Mouse (Mus musculus) embryonic facial prominence, embryonic 12.5 days (tissue): Measurements from ENCODE around the gene Mfap1b. TPM values are rescaled to one million over a fixed set of nuclear protein-coding genes. Genes with fewer than 3 reads are reported as not detected.
A peak's percentile ranks its signal among the peaks of the same experiment; 100 is the strongest.
"Not testable (repeated sequence)": the region's sequence is repeated elsewhere in the genome, so short reads cannot be mapped to it uniquely, and the experiment has no call there.

ENCODE experiments used
- ATAC-seq: fragments of 200-750 bp; cut with Nextera tagmentation; 2 replicates; pipeline ENCODE4 v1.8.0; 2017; ENCODE audit not compliant: insufficient number of reproducible peaks, insufficient read depth, low FRiP score, low TSS enrichment
- H3K27ac ChIP-seq: fragments of 300-500 bp; sonication (generic); 2 replicates; pipeline ENCODE4 v1.5.1; 2016; ENCODE audit warnings: mild to moderate bottlenecking
- H3K27me3 ChIP-seq: fragments of 300-500 bp; sonication (generic); 2 replicates; pipeline ENCODE4 v1.6.1; 2016; ENCODE audit warnings: mild to moderate bottlenecking, moderate library complexity
- H3K36me3 ChIP-seq: fragments of 300-500 bp; sonication (generic); 2 replicates; pipeline ENCODE4 v1.6.1; 2016; ENCODE audit warnings: mild to moderate bottlenecking
- H3K4me1 ChIP-seq: fragments of 300-500 bp; sonication (generic); 2 replicates; pipeline ENCODE4 v1.6.1; 2016
- H3K4me2 ChIP-seq: fragments of 300-500 bp; sonication (generic); replicated peaks from 2 replicates; pipeline ENCODE4 v1.6.1; 2016; ENCODE audit warnings: mild to moderate bottlenecking, moderate library complexity
- H3K4me3 ChIP-seq: fragments of 300-500 bp; sonication (generic); 2 replicates; pipeline ENCODE4 v1.5.1; 2016; ENCODE audit warnings: mild to moderate bottlenecking
- H3K9ac ChIP-seq: fragments of 300-500 bp; sonication (generic); 2 replicates; pipeline ENCODE4 v1.6.1; 2016; ENCODE audit warnings: mild to moderate bottlenecking, moderate library complexity
- H3K9me3 ChIP-seq: fragments of 300-500 bp; sonication (generic); 2 replicates; pipeline ENCODE4 v1.6.1; 2016; ENCODE audit warnings: mild to moderate bottlenecking, moderate library complexity
- WGBS: fragments of 180-500 bp; shearing (Covaris S2); methylation state at CpG from one replicate; pipeline ENCODE4 v1.1.7; 2016; 5-methylcytosine and 5-hydroxymethylcytosine counted together
- polyA plus RNA-seq: library from polyadenylated mRNA; unstranded; fragments of >200 nt; fragmentation: Nextera tagmentation; extraction: Ambion mirVana; gene quantifications from 2 replicates; pipeline ENCODE4 v1.2.1, GENCODE M21; 2016

Gene Mfap1b
- 62.6 and 64.2 TPM in 2 replicates for polyA plus RNA-seq

DNA sequence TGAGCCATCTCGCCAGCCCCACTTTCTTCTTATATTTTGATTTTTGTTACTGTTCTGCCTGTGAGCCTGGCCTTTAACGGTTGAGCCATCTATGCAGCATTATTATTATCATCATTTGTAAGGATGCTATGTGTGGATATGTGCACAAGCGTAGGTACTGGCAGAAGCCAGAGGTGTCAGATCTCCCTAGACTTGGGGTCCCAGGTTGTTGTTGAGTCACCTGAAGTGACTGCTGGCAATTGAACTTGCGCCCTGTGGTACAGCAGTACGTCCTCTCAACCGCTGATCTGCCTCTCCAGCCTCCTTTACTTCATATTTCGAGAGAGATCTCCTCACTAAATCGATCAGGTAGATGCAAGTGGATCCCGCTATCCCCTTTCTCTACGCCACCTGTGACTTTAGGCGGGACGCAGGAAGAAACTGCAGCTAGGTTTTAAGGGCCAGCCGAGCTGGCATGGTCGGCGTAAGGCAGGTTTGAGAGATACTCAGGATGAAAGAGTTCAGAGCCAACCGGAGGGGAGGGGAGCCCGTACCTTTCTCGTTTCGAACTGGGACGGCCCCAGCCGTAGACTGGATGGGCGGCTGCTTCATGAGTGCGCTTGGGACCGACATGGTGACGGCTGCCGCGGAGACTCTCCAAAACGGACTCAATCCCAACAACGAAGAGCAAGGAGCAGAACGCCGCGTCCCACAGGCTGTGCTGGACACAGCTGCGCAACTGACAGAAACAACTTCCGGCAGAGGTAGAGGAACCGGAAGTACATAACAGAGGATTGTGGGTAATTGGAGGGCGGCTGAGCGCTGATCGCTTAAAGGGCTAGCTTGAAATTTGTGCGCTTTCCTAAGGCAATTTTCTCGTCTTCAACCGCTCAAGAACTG, at the start of gene Mfap1b:
TSS of gene Mfap1b (minus strand) at position 767 of the 879 bp plus-strand sequence.
- Histone ChIP-seq H3K9ac (peak within 1 kb of the TSS; percentile 63), H3K4me2 (peak within 1 kb of the TSS; percentile 69), H3K4me3 (peak within 1 kb of the TSS; percentile 60)
- not testable (repeated sequence) for H3K27ac ChIP-seq, H3K9me3 ChIP-seq, H3K36me3 ChIP-seq, H3K4me1 ChIP-seq, H3K27me3 ChIP-seq
- 6% methylated on average over 41 of the region's 41 CpGs for WGBS
- ATAC-seq = peak; percentile 90

DNA sequence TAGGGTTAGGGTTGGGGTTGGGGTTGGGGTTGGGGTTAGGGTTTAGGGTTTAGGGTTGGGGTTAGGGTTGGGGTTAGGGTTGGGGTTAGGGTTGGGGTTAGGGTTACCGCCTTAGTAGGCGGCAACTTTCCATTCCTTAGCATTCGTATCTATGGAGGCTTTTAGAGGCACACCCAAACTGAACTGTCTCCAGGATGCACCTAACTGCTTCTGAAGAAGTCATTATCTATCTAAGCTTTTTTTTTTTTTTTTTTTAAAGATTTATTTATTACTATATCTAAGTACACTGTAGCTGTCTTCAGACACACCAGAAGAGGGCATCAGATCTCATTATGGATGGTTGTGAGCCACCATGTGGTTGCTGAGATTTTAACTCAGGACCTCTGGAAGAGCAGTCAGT, 49.0 kb upstream of the Mfap1b start:
- not testable (repeated sequence) for H3K27me3 ChIP-seq, H3K4me3 ChIP-seq, H3K27ac ChIP-seq, H3K4me1 ChIP-seq, H3K9me3 ChIP-seq, ATAC-seq, H3K9ac ChIP-seq, H3K4me2 ChIP-seq
- peaks cover 37% of the 10 kb centered on the region for H3K36me3 ChIP-seq
- WGBS = 94% methylated on average over 3 of the region's 3 CpGs

DNA sequence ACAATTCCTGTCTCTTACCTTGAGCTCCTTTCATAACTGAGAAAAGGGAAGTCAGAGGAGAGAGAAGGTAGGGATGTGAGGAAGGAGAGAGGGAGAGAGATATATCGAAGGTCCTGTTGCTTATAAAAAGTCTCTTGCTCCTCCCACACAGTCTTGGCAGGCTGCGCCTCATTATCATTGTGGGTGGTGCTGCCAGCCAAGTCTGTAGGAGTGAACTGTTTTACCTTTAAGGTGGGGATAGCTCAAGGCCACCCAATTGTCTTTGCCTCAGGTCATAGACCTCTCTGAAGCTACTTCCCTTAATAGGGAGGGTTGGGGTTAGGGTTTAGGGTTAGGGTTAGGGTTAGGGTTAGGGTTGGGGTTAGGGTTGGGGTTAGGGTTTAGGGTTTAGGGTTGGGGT, 48.1 kb upstream of the Mfap1b start:
- Histone ChIP-seq H3K27me3 (no peaks in the 10 kb centered on the region), H3K9me3 (no peaks in the 10 kb centered on the region), H3K9ac (no peak overlapping the region), H3K4me1 (no peaks in the 10 kb centered on the region), H3K27ac (no peak overlapping the region), H3K4me2 (no peak overlapping the region), H3K36me3 (peaks cover 42% of the 10 kb centered on the region), H3K4me3 (no peak overlapping the region)
- WGBS = 92% methylated on average over 2 of the region's 2 CpGs
- no peak for ATAC-seq

DNA sequence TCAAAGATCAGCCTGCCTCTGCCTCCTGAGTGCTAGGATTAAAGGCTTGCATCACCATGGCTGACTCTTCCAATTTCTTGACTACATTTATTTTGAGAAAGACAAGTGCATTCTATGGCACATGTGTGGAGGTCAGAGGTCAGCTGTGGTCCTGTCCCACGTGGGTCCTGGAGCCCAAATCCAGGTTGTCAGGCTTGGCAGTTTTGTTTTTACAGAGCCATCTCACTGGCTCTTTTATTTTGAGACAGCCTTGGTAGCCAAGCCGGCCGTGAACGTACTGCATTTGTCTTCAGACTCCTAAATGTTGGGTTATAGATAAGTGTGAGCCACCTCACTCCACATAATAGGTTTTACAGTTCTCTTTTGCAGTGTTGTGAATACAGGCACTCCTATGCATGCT, 44.8 kb upstream of the Mfap1b start:
- not testable (repeated sequence) for H3K4me1 ChIP-seq
- peaks cover 33% of the 10 kb centered on the region for H3K36me3 ChIP-seq

DNA sequence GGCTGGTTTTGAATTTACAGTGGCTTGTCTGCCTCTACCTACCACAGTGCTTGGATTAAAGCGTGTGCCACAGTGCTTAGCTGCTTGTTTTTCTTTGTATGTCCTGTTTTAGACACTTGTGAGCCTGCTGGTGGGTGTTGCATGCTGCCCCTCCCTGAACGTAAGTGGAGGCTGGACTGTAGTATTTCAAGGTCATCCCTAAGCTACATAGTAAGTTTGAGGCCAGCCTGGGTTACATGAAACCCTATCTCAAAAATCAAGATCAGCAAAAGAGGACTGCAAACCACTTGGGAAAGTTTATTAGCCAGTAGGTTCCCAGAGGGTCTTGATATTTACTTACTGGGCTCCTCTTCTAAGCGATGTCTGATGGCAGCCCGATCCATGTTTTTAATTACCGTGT, 44.2 kb upstream of the Mfap1b start:
- no peaks in the 10 kb centered on the region for H3K9me3 ChIP-seq
- 88% methylated on average over 5 of the region's 5 CpGs for WGBS
- no peak overlapping the region for H3K4me3 ChIP-seq
- no peak for ATAC-seq
- no peaks in the 10 kb centered on the region for H3K27me3 ChIP-seq
- H3K36me3 ChIP-seq = peaks cover 33% of the 10 kb centered on the region
- H3K4me2 ChIP-seq = no peak overlapping the region
- no peak overlapping the region for H3K9ac ChIP-seq
- H3K27ac ChIP-seq = no peak overlapping the region
- no peaks in the 10 kb centered on the region for H3K4me1 ChIP-seq

More for the DNA sequence above, 44.8 kb upstream of the Mfap1b start:
- H3K9ac ChIP-seq, H3K27me3 ChIP-seq, H3K4me2 ChIP-seq, H3K9me3 ChIP-seq, H3K4me3 ChIP-seq, H3K27ac ChIP-seq, ATAC-seq: not testable (repeated sequence)
- WGBS = 89% methylated on average over 4 of the region's 4 CpGs

DNA sequence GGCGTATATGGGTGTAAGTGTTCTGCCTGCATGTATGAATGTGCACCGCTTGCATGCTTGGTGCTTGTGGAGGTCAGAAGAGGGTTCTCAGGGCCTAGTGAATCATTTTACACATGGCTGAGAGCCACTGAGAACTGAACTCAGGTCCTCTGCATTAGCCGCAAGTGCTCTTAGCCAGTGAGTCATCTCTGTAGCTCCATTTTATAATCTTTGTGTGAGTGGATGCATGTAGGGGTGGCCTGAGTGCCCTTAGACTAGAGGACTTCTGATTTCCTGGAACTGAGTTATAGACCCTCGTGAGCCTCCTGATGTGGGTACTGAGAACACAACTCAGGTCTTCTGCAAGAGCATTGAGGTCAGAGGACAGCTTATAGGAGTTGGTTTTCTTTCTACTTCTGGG, 40.3 kb upstream of the Mfap1b start:
- 95% methylated on average over 4 of the region's 4 CpGs for WGBS
- Histone ChIP-seq H3K27ac (no peak overlapping the region), H3K4me2 (no peak overlapping the region), H3K4me3 (no peak overlapping the region), H3K36me3 (peaks cover 39% of the 10 kb centered on the region), H3K4me1 (0 out of 2 replicates have a peak, but pooled peaks cover 2% of the 10 kb centered on the region), H3K9ac (no peak overlapping the region), H3K9me3 (no peaks in the 10 kb centered on the region), H3K27me3 (no peaks in the 10 kb centered on the region)
- no peak for ATAC-seq

DNA sequence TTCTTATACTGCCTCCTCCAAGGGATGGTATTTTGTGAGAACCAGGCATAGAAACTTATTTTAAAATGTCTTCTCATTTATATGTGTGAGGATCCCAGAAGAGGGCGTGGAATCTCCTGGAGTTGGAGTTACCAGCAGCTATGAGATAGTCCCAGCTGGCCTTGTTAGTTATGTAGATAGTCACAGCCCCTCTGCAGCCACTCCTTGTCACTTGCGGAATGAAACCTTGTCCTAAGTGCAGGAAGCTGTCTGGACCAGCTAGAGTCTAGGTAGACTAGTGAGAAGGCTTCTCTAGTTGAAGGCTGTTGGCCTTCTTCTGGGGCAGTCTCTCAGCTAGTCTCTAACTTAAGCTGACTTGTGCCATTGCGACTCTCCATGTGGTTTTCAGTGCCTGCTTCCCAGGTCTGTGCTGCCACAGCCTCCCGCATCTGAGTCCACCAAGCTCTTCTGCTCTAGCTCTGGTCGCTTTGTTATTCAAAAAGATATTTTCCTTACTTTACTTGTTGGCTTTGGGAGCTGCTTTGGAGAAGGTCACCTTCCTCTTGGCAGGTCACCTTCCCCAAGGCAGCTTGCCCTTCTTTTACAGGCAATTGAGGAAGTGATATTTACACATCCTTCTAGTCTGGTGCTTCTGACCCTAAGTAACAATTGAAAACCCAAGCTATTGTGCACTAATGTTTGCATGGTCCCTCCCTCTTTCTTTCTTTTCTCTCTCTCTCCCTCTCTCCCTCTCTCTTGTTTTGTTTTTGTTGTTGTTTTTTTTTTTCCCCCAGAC, 39.3 kb upstream of the Mfap1b start:
- H3K27me3 ChIP-seq, H3K27ac ChIP-seq, H3K4me1 ChIP-seq, H3K9me3 ChIP-seq, ATAC-seq, H3K4me2 ChIP-seq, H3K9ac ChIP-seq, H3K4me3 ChIP-seq: not testable (repeated sequence)
- WGBS = 91% methylated on average over 5 of the region's 5 CpGs
- peaks cover 35% of the 10 kb centered on the region for H3K36me3 ChIP-seq

DNA sequence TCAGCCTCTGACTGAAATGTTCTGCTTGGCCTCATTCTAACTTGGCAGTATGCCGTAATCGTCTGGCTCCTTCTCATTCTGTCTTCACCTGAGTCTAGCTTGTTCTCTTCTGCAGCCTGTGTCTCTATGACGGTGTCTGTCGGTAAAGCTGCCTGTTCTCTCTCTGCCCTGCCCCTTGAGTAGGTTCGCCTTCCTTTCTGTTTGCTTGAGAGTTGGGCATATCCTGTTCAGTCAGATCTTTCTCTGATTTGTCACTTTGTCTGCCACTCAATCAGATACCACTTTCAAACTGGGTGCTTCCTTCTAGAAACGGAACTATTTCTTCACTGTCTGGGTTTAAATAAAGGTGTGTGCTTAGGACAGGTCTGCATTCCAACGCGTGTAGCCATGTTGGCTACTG, 37.5 kb upstream of the Mfap1b start:
- Histone ChIP-seq H3K4me3 (no peak overlapping the region), H3K4me2 (no peak overlapping the region), H3K27ac (no peak overlapping the region), H3K9ac (no peak overlapping the region), H3K36me3 (peaks cover 20% of the 10 kb centered on the region), H3K9me3 (no peaks in the 10 kb centered on the region), H3K27me3 (no peaks in the 10 kb centered on the region), H3K4me1 (peaks cover 11% of the 10 kb centered on the region; the same call in 1 of the 2 replicates)
- no peak for ATAC-seq
- 92% methylated on average over 8 of the region's 8 CpGs for WGBS

DNA sequence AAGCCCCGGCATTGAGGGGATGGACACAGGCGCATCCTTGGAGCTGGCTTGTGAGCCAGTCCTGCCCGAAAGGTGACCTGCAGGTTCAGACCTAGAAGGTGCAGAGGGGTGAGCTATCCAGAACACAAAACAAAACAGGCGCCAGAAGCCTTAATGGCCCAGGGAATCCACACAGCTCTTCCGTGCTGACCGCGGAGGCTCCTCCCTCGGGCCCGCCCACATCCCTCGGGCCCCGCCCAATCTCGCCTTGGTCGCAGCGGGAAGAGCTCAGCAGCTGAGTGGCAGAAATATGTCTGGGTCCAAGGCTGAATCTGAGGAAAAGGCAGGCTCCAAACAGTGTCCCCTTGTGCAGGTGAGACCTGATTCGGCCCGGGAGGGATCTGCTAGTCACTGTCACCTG, 35.7 kb upstream of the Mfap1b start:
- H3K4me1 ChIP-seq = peaks cover 11% of the 10 kb centered on the region; the same call in 1 of the 2 replicates
- 21% methylated on average over 16 of the region's 16 CpGs for WGBS
- peak overlapping the region; percentile 45 for H3K4me2 ChIP-seq
- no peak for ATAC-seq
- no peaks in the 10 kb centered on the region for H3K27me3 ChIP-seq
- H3K27ac ChIP-seq = no peak overlapping the region
- no peaks in the 10 kb centered on the region for H3K9me3 ChIP-seq
- H3K36me3 ChIP-seq = peaks cover 19% of the 10 kb centered on the region
- peak overlapping the region; percentile 8; the same call in 1 of the 2 replicates for H3K9ac ChIP-seq
- peak overlapping the region; percentile 28 for H3K4me3 ChIP-seq

DNA sequence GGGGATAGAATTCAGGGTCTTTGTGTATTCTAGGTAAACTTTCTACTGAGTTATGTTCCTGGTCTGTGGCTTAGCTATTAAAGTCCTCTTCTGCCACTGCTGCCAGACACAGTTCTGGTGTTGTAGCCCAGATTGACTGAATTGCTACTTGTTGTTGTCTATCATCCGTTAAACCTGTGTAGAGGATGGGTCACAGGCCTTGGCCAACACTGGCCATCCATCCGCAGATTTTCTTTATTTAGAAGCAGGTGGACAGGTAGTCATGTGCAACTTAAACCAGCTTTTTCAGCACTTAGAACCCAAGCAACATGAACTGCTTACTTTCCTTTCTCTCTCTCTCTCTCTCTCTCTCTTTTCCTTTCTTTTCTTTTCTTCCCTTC, 34.1 kb upstream of the Mfap1b start:
- peak overlapping the region; percentile 75 for H3K4me2 ChIP-seq
- 84% methylated on average over 2 of the region's 2 CpGs for WGBS
- H3K36me3 ChIP-seq = peaks cover 14% of the 10 kb centered on the region

DNA sequence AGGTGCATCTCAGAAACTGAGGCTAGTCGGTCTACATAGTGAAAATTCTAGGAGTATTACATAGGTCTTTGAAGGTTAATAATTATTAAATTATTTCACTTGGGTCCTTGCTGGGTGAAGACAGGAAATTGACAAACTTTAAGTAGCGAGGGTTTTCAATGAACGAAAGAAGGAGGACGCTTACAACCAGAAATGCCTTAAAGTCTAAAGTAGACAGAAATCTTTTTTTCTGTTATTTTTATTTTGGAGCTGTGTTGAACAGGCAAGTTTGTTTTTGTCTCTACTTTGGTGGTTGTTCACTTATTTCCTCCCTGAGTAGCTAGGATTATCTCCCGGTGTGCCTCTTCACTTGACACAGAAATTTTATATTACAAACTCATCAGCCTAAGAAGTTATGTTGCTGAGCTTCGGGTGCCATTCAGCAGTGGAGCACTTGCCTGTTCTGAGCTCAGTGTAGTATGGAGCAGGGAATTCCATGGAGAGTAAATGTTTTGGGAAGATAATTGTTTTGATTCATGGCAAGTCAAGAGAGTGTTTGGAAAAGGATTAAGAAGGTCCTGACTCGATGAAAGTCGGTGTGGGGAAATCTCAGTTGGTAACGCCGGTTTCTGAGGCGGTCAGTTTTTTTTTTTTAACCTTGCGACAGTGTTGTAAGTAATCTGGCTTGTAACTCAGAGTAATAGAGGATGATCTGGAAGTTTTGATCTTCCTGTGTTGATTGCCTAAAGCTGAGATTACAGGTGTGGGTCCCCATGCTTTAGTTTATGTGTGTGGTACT, 33.5 kb upstream of the Mfap1b start:
- peak overlapping the region; percentile 53 for H3K9ac ChIP-seq
- H3K4me1 ChIP-seq = peaks cover 11% of the 10 kb centered on the region; the same call in 1 of the 2 replicates
- H3K4me2 ChIP-seq = peak overlapping the region; percentile 75
- peak overlapping the region; percentile 49 for H3K4me3 ChIP-seq
- WGBS = 27% methylated on average over 12 of the region's 12 CpGs
- peaks cover 14% of the 10 kb centered on the region for H3K36me3 ChIP-seq
- no peak for ATAC-seq
- no peaks in the 10 kb centered on the region for H3K9me3 ChIP-seq
- no peaks in the 10 kb centered on the region for H3K27me3 ChIP-seq
- H3K27ac ChIP-seq = no peak overlapping the region

More for the DNA sequence above, 34.1 kb upstream of the Mfap1b start:
- ATAC-seq = no peak
- Histone ChIP-seq H3K4me3 (peak overlapping the region; percentile 49), H3K4me1 (peaks cover 11% of the 10 kb centered on the region; the same call in 1 of the 2 replicates), H3K27me3 (no peaks in the 10 kb centered on the region), H3K9ac (peak overlapping the region; percentile 53), H3K9me3 (no peaks in the 10 kb centered on the region), H3K27ac (no peak overlapping the region)
